Mouse (Mus musculus) midbrain, embryonic 11.5 days (tissue): Measurements from ENCODE around the gene Os9. TPM values are rescaled to one million over a fixed set of nuclear protein-coding genes. Genes with fewer than 3 reads are reported as not detected.
"Not testable (repeated sequence)": the region's sequence is repeated elsewhere in the genome, so short reads cannot be mapped to it uniquely, and the experiment has no call there.

Experiments
- ATAC-seq: fragments of 200-750 bp; cut with Nextera tagmentation; 2 replicates; pipeline ENCODE4 v1.8.0; 2017; ENCODE audit warnings: moderate TSS enrichment, moderate library complexity; ENCODE audit not compliant: low FRiP score
- DNase-seq: peaks from one replicate; pipeline ENCODE4 v3.0.0; 2015; ENCODE audit warnings: low spot score; ENCODE audit errors: missing footprints
- H3K27ac ChIP-seq: fragments of 300-500 bp; sonication (generic); 2 replicates; pipeline ENCODE4 v1.5.1; 2014; ENCODE audit warnings: low read depth, low read length
- H3K27me3 ChIP-seq: fragments of 300-500 bp; sonication (generic); 2 replicates; pipeline ENCODE4 v1.6.1; 2014; ENCODE audit warnings: mild to moderate bottlenecking, low read length, moderate library complexity, mixed read lengths; ENCODE audit not compliant: control insufficient read depth, insufficient read depth
- H3K36me3 ChIP-seq: fragments of 300-500 bp; sonication (generic); 2 replicates; pipeline ENCODE4 v1.6.1; 2014; ENCODE audit warnings: mild to moderate bottlenecking, low read length, moderate library complexity, mixed read lengths; ENCODE audit not compliant: control insufficient read depth, insufficient read depth
- H3K4me1 ChIP-seq: fragments of 300-500 bp; sonication (generic); 2 replicates; pipeline ENCODE4 v1.6.1; 2014; ENCODE audit warnings: low read length; ENCODE audit not compliant: control insufficient read depth, insufficient read depth
- H3K4me2 ChIP-seq: fragments of 300-500 bp; sonication (generic); 2 replicates; pipeline ENCODE4 v1.6.1; 2014; ENCODE audit warnings: mild to moderate bottlenecking, moderate library complexity
- H3K4me3 ChIP-seq: fragments of 300-500 bp; sonication (generic); 2 replicates; pipeline ENCODE4 v1.5.1; 2014; ENCODE audit warnings: low read depth, low read length
- H3K9ac ChIP-seq: fragments of 300-500 bp; sonication (generic); 2 replicates; pipeline ENCODE4 v1.6.1; 2014; ENCODE audit warnings: low read length
- H3K9me3 ChIP-seq: fragments of 300-500 bp; sonication (generic); 2 replicates; pipeline ENCODE4 v1.6.1; 2016; ENCODE audit warnings: low read length; ENCODE audit not compliant: control insufficient read depth
- WGBS: fragments of 180-500 bp; shearing (Covaris S2); extraction: QIAGEN DNeasy Blood & Tissue Kit; methylation state at CpG from one replicate; pipeline ENCODE4 v1.1.7; 2014; 5-methylcytosine and 5-hydroxymethylcytosine counted together
- polyA plus RNA-seq: library from polyadenylated mRNA; unstranded; fragments of >200 nt; fragmentation: Nextera tagmentation; extraction: Ambion mirVana; gene quantifications from 2 replicates; pipeline ENCODE4 v1.2.1, GENCODE M21; 2014

The Os9 gene
- polyA plus RNA-seq, 1 experiment from 2014 or later, result 49.7 TPM

DNA sequence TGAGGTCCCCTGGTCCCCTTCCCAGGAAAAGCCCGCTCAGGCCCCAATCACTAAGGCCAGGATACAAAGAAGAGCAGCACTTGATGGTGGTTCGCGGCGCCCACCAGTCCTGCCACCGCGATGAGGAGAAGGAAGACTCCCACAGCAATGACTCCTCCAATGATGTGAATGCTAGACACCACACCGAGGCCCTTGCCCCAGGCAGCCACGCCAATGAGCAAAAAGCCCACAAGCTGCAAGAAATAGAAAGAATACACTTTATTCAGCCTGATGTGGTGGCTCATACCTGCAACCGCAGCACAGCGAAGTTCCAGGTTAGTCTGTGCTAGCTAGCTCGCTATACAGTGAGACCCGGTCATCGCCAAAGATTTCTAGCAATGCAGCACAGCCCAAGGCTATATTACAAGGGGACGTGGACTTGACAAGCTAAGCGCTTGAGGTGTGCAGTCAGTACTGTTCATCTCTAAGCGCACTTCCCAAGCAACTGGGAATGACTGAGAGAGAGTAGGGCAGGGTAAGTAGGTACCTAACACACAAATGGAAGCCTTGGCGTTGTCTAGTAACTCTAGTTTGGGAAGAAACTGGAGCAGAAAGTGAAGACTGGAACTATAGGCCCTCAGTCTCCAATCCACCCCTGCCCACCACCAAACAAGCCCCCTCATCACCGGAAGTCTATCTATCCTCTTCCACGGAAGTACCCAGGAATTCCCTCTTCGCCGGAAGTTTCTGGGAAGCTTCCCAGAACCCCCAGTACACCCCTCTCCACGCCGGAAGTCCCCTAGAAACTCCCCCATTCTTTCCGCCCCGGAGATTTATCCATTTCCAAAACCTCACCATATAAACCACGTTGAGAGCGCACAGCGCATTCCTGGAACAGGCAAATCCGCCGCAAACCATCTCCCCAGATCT is 51.4 kb downstream of the Os9 start:
- H3K4me3 ChIP-seq, result peak overlapping the region; percentile 63
- H3K27ac ChIP-seq, result peak overlapping the region; percentile 88
- no peaks in the 10 kb centered on the region for H3K9me3 ChIP-seq
- H3K27me3 ChIP-seq, result no peaks in the 10 kb centered on the region
- peaks cover 32% of the 10 kb centered on the region for H3K36me3 ChIP-seq
- peak overlapping the region; percentile 97 for H3K4me2 ChIP-seq
- WGBS, result 10% methylated on average over 30 of the region's 30 CpGs
- H3K4me1 ChIP-seq, result peaks cover 21% of the 10 kb centered on the region
- peak overlapping the region; percentile 79 for H3K9ac ChIP-seq
- peak; percentile 95 for DNase-seq
- peak; percentile 76 for ATAC-seq

DNA sequence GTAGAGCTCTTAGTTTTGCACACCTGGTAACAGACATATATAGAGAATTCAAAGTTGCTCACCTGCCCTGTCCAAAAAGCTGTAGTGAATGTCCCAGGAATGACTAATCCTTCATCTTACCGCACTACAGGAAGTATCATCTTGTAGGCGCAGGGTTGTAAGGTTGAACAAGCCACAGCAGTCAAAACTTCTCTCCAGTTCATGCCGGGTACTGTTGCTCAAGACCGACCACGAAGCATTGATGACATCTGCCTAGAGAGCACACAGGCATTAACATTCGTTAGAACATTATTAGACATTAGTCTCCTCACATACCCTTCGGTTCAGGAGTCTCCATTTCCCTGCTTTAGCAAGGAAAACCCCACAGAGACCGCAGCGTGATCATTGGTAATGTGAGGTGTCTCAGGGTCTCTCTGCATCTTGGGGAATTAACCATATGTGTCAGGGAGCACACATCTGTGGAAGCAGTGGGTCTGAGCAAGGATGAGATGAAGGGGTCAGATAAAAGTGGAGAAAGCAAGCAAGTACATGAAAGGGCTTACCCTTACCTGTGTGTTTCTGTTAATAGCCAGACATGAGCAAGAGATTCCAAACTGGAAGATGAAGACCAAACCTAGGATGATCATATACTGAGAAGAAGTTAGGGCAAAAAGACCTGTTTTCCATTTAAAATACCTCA is 52.4 kb downstream of the Os9 start:
- Histone ChIP-seq H3K9me3 (no peaks in the 10 kb centered on the region), H3K9ac (peak overlapping the region; percentile 79), H3K36me3 (peaks cover 32% of the 10 kb centered on the region), H3K4me3 (peak overlapping the region; percentile 63), H3K4me1 (peaks cover 21% of the 10 kb centered on the region), H3K27ac (no peak overlapping the region), H3K27me3 (no peaks in the 10 kb centered on the region), H3K4me2 (peak overlapping the region; percentile 97)
- no peak for ATAC-seq
- 85% methylated on average over 9 of the region's 9 CpGs for WGBS
- DNase-seq, result no peak

DNA sequence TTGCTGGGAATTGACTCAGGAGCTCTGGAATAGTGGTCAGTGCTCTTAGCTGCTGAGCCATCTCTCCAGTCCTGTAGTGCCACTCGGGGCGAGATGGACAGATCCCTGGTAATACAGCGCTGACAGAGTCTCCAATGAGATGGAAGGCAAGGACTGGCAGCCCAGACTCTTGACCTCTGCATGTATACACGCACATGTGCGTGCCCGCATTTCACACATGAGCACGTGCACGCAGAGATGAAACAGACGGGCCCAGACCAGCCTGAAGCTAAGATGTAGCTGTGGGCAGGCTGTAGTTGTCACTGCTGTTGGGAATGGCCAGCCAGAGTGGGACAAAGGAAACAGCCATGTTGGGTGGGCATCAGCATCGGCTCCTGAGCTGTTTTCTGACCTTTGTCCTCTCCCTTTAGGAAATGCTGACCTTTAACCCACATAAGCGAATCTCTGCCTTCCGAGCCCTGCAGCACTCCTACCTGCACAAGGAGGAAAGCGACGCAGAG is 54.4 kb downstream of the Os9 start:
- DNase-seq (no peak), ATAC-seq (no peak)
- Histone ChIP-seq H3K4me2 (no peak overlapping the region), H3K9ac (no peak overlapping the region), H3K4me3 (no peak overlapping the region), H3K9me3 (no peaks in the 10 kb centered on the region), H3K27me3 (no peaks in the 10 kb centered on the region; the same call in 1 of the 2 replicates), H3K27ac (no peak overlapping the region), H3K36me3 (peaks cover 32% of the 10 kb centered on the region), H3K4me1 (peaks cover 25% of the 10 kb centered on the region)
- 89% methylated on average over 14 of the region's 14 CpGs for WGBS

DNA sequence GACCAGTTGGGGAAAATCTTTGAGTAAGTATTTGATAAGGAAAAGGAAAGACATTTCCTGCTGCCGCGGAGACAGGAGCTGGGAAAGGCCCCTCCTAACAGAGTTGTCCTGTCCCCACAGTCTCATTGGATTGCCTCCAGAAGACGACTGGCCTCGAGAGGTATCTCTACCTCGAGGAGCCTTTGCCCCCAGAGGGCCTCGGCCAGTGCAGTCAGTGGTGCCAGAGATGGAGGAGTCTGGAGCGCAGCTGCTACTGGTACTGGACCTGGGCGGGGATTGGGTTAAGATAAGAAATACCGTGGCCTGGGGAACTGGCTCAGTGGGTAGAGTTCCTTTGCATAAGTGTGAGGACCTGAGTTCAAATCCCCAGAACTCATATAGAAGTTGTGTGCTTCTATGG is 55.0 kb downstream of the Os9 start:
- H3K4me2 ChIP-seq, result no peak overlapping the region
- peaks cover 23% of the 10 kb centered on the region for H3K4me1 ChIP-seq
- no peak overlapping the region for H3K9ac ChIP-seq
- DNase-seq (no peak), ATAC-seq (no peak)
- H3K36me3 ChIP-seq, result peaks cover 32% of the 10 kb centered on the region
- no peak overlapping the region for H3K4me3 ChIP-seq
- no peaks in the 10 kb centered on the region for H3K9me3 ChIP-seq
- no peak overlapping the region for H3K27ac ChIP-seq
- WGBS, result 89% methylated on average over 9 of the region's 9 CpGs
- no peaks in the 10 kb centered on the region; the same call in 1 of the 2 replicates for H3K27me3 ChIP-seq

DNA sequence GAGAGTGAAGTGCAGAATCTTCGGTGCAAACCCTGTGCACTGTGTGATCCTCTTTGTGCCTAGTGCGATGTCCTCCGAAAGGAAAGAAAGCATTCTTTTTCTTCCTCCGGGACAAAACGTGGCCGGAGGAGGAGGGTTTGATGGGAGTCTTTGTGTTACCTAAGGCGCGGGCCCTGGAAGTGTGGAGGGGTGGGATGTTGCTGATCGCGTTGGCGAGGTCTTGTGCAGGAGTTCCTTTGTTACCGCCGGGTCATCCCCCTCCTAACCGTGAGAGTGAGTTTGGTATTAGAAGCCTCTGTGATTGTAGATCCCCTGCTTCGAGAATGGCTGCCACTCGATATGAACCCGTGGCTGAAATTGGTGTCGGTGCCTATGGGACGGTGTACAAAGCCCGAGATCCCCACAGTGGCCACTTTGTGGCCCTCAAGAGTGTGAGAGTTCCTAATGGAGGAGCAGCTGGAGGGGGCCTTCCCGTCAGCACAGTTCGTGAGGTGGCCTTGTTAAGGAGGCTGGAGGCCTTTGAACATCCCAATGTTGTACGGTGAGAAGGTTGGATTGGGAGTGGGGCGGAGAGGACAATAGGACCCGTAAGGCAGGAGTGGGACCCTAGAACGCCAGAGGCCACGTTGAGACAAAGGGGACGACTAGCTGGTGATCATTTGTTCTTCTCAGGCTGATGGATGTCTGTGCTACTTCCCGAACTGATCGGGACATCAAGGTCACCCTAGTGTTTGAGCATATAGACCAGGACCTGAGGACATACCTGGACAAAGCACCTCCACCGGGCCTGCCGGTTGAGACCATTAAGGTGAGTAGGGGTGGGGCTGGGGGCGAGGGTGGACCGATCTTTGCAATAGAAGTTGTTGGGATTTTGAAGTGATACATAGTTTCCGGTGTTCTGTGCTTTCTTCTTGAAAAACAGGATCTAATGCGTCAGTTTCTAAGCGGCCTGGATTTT is 56.7 kb downstream of the Os9 start:
- WGBS, result 18% methylated on average over 37 of the region's 37 CpGs
- peak overlapping the region; percentile 82 for H3K27ac ChIP-seq
- H3K9me3 ChIP-seq, result no peaks in the 10 kb centered on the region
- H3K36me3 ChIP-seq, result peaks cover 32% of the 10 kb centered on the region
- no peak for ATAC-seq
- H3K4me1 ChIP-seq, result peaks cover 28% of the 10 kb centered on the region
- no peaks in the 10 kb centered on the region; the same call in 1 of the 2 replicates for H3K27me3 ChIP-seq
- peak; percentile 95 for DNase-seq
- peak overlapping the region; percentile 65 for H3K4me3 ChIP-seq
- peak overlapping the region; percentile 77 for H3K4me2 ChIP-seq
- peak overlapping the region; percentile 100 for H3K9ac ChIP-seq

DNA sequence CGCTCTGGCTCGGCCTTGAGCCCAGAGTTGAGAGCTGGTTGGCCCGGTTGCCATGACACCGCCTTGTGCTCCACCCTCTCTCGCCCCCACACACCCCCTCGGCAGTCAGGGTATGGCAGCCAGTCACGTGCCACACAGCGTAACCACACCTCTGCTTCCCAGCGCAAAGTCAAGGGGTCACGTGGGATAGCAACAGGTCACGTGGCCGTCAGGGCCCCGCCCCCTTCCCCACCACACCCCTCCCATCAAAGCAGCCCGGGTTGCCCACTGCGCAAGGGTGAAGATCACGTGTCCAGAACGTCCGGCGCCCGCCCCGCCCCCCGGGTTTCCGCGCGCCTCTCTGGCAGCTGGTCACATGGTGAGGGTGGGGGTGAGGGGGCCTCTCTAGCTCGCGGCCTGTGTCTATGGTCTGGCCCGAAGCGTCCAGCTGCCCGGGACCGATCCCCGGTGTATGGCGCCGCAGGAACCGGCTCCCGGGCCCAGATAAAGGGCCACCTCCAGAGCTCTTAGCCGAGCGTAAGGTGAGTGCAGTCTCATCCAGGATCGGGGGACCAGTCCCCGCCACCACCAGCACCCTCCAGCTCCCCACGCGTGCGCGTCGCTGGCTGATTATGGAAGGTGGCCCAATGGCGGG is 57.6 kb downstream of the Os9 start, which contains the start of gene Cdk4:
Gene Cdk4, plus strand, starts transcription at position 296 of the 634 bp plus-strand sequence.
- H3K4me2 ChIP-seq, result peak within 1 kb of the TSS; percentile 77
- peak within 1 kb of the TSS; percentile 100 for H3K9ac ChIP-seq
- H3K27me3 ChIP-seq, result no peaks in the 10 kb centered on the region; the same call in 1 of the 2 replicates
- no peaks in the 10 kb centered on the region for H3K9me3 ChIP-seq
- under 1% methylated on average over 46 of the region's 46 CpGs for whole genome bisulfite sequencing
- peak within 1 kb of the TSS; percentile 82 for H3K27ac ChIP-seq
- peak within 1 kb of the TSS; percentile 65 for H3K4me3 ChIP-seq
- peaks cover 27% of the 10 kb centered on the region for H3K4me1 ChIP-seq
- H3K36me3 ChIP-seq, result peaks cover 32% of the 10 kb centered on the region
- peak; percentile 93 for ATAC-seq
- DNase-seq, result peak; percentile 100

DNA sequence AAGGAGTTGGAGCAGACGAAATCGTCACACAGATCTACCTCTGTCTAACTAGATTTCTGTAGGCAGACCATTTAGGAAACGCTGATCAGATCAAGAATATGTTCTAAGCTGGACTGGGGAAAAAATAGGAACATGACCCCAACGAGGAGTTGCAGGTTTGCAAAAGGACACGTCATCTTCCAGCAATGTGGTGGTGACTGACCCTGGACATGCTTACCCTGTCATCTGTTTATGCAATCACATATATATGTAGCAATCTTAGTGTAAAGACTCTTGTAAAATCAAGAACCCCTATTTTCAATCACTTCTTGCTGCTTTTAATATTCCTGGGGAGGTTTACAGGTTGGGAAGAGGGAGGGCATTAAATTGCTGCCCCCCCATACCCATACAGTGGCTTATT is 58.4 kb downstream of the Os9 start:
- DNase-seq, result no peak
- no peaks in the 10 kb centered on the region; the same call in 1 of the 2 replicates for H3K27me3 ChIP-seq
- no peak overlapping the region for H3K4me3 ChIP-seq
- H3K27ac ChIP-seq, result no peak overlapping the region; the same call in 1 of the 2 replicates
- H3K4me1 ChIP-seq, result peaks cover 32% of the 10 kb centered on the region
- 81% methylated on average over 5 of the region's 5 CpGs for WGBS
- no peak overlapping the region for H3K9ac ChIP-seq
- H3K4me2 ChIP-seq, result no peak overlapping the region
- H3K9me3 ChIP-seq, result no peaks in the 10 kb centered on the region
- no peak for ATAC-seq
- H3K36me3 ChIP-seq, result peaks cover 30% of the 10 kb centered on the region

DNA sequence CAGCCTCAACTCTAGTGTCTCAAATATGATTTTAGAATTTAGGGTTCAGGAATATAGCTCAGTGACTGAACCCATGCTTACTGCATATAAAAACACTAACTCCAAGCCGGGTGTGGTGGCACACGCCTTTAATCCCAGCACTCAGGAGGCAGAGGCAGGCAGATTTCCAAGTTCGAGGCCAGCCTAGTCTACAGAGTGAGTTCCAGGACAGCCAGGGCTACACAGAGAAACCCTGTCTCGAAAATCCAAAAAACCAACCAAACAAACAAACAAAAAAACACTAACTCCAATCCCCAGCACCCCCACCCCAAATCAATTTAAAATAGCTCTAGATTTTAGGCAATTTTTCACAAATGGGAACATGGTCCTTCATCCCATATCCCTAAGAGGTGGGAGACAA is 58.8 kb downstream of the Os9 start:
- Histone ChIP-seq H3K4me1 (peaks cover 32% of the 10 kb centered on the region), H3K36me3 (peaks cover 29% of the 10 kb centered on the region)
- not testable (repeated sequence) for H3K27ac ChIP-seq, H3K9ac ChIP-seq, H3K27me3 ChIP-seq, ATAC-seq, H3K4me3 ChIP-seq, H3K9me3 ChIP-seq, H3K4me2 ChIP-seq, DNase-seq
- WGBS, result 82% methylated on average over 4 of the region's 4 CpGs
